Mouse (Mus musculus): Measurements from ENCODE around the gene Scn8a. TPM values are rescaled to one million over a fixed set of nuclear protein-coding genes. Genes with fewer than 3 reads are reported as not detected.

Gene Scn8a
- polyA plus RNA-seq, 1 experiment from 2014 or later: 5.5 TPM

DNA sequence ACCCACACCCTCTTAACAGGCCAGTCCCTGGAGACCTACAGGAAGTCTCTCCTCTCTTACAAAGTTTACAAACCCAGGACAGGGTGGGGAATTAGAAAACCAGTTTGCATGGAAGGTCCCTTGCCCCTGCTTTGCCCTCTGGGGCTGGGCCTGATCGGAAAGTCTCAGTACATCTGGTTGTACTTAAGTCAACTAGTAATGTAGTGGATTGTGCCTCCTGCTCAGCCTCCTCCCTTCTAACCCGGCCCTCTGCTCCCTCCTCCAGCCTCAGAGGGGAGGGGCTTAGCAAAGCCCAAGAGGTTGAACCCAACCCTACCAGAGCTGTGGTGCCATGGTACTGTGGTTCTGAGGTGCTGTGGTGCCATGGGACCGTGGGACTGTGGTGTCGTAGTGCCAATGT is 212.6 kb downstream of the Scn8a start:
- no peak overlapping the region for H3K4me3 ChIP-seq (replicated peaks)
- H3K9me3 ChIP-seq (replicated peaks): no peaks in the 10 kb centered on the region
- H3K4me1 ChIP-seq: peaks cover 47% of the 10 kb centered on the region
- no peaks in the 10 kb centered on the region for H3K27me3 ChIP-seq
- no peak for ATAC-seq (ENCODE audit: insufficient number of reproducible peaks, low FRiP score, low TSS enrichment, low read depth)
- 37% methylated on average over 4 of the region's 4 CpGs for WGBS
- 0 out of 2 replicates have a peak overlapping the region, but pooled peaks have one; percentile 39 for H3K27ac ChIP-seq (replicated peaks)
- no peak overlapping the region for H3K9ac ChIP-seq
- H3K4me2 ChIP-seq (replicated peaks): no peak overlapping the region
- H3K36me3 ChIP-seq: no peaks in the 10 kb centered on the region

DNA sequence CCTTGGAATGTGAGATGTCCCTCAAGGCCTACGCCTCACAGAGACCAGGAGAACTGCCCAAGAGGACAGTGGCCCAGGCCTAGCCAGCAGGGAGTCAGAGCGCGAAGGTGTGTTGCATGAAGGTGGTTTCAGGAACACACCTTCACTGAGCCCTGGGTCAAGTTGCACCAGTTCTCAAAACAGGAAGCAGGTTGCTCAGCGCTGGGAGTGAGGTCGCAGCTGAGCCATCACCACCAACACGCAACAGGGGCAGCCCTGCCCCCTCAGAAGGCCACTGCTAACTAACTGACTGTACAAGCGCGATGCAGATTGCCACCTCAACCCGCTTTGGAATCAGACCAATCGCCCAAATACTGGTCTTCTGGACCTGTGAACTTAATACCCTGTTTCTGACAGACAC is 214.8 kb downstream of the Scn8a start:
- Histone ChIP-seq H3K36me3 (no peaks in the 10 kb centered on the region), H3K27ac (replicated peaks) (no peak overlapping the region), H3K27me3 (no peaks in the 10 kb centered on the region), H3K4me2 (replicated peaks) (no peak overlapping the region), H3K4me3 (replicated peaks) (no peak overlapping the region), H3K9me3 (replicated peaks) (no peaks in the 10 kb centered on the region), H3K9ac (no peak overlapping the region), H3K4me1 (peaks cover 29% of the 10 kb centered on the region)
- 69% methylated on average over 10 of the region's 10 CpGs for WGBS
- ATAC-seq (ENCODE audit: insufficient number of reproducible peaks, low FRiP score, low TSS enrichment, low read depth): no peak

DNA sequence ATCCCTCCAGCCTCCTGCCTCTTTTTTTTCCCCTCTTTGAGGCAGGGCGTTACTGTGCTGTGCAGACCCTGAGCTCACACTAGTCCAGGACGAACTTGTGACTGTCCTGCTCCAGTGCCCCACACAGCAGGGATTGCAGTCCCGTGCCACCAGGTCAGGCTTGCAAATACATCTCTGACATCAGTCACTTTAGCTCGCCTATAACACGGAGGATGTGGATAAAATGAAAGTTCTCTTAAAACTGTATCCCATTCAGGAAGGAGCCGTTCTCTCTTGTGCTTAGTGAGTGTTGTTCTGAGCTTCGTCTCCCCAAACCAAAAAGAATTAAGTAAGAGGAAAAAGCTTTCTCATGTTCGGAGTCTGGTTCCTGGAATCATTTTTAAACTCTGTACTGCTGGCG is 216.8 kb downstream of the Scn8a start:
- Histone ChIP-seq H3K4me3 (replicated peaks) (no peak overlapping the region), H3K27ac (replicated peaks) (peak overlapping the region; percentile 44), H3K36me3 (no peaks in the 10 kb centered on the region), H3K9me3 (replicated peaks) (no peaks in the 10 kb centered on the region), H3K9ac (no peak overlapping the region), H3K4me1 (peaks cover 11% of the 10 kb centered on the region), H3K4me2 (replicated peaks) (no peak overlapping the region), H3K27me3 (no peaks in the 10 kb centered on the region)
- 61% methylated on average over 9 of the region's 9 CpGs for WGBS
- ATAC-seq (ENCODE audit: insufficient number of reproducible peaks, low FRiP score, low TSS enrichment, low read depth): no peak

GRCm38 (mm10) chr15:101086956-101087355 is 217.3 kb downstream of the Scn8a start:
- H3K27ac ChIP-seq (replicated peaks): peak overlapping the region; percentile 44
- H3K36me3 ChIP-seq: no peaks in the 10 kb centered on the region
- H3K4me3 ChIP-seq (replicated peaks): no peak overlapping the region
- peaks cover 6% of the 10 kb centered on the region for H3K4me1 ChIP-seq
- 49% methylated on average over 3 of the region's 3 CpGs for whole genome bisulfite sequencing
- no peaks in the 10 kb centered on the region for H3K9me3 ChIP-seq (replicated peaks)
- ATAC-seq (ENCODE audit: insufficient number of reproducible peaks, low FRiP score, low TSS enrichment, low read depth): no peak
- no peaks in the 10 kb centered on the region for H3K27me3 ChIP-seq
- H3K4me2 ChIP-seq (replicated peaks): no peak overlapping the region
- no peak overlapping the region for H3K9ac ChIP-seq

DNA sequence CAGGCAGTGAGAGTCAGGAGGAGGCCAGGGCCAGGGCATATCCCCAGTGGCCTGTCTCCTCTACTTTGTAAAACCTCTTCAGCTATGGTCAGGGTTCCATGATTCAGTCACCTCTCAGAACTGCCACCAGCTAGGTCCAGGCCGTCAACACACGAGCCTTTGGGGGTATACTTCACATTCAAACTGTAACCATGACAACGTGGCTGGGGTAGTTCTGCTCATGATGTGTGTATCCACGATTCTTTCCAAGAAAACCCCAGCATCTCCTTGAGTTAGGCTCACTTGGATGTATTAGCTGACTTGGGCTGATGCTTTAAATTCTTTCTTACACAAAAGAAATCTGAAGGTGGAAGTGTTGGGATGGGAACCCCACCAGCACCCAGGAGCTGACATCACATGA is 218.6 kb downstream of the Scn8a start:
- Histone ChIP-seq H3K27ac (replicated peaks) (no peak overlapping the region), H3K9me3 (replicated peaks) (no peaks in the 10 kb centered on the region), H3K4me3 (replicated peaks) (no peak overlapping the region), H3K9ac (no peak overlapping the region), H3K27me3 (no peaks in the 10 kb centered on the region), H3K4me2 (replicated peaks) (no peak overlapping the region), H3K36me3 (no peaks in the 10 kb centered on the region), H3K4me1 (peaks cover 11% of the 10 kb centered on the region)
- WGBS: 73% methylated on average over 4 of the region's 4 CpGs
- ATAC-seq (ENCODE audit: insufficient number of reproducible peaks, low FRiP score, low TSS enrichment, low read depth): no peak

DNA sequence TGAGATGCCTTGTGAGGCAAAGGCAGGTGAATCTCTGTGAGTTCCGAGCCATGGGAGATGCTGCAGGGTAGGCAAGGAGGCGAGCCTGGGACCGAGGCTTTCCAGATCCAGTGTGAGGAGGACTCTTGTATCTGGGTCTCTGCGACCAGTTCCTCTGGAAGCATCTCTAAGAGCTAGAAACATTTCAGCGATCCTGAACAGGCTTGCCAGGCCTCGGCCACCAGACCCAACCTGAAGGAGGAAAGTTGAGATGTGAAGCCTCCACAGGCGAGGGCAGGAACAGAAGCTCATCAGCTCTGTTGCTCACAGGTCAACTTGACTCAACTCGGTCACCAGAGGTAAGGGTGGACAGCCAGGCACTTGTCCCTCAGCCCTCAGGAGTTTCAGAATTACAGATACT is 221.9 kb downstream of the Scn8a start:
- 92% methylated on average over 8 of the region's 8 CpGs for WGBS
- Histone ChIP-seq H3K9me3 (replicated peaks) (no peaks in the 10 kb centered on the region), H3K36me3 (no peaks in the 10 kb centered on the region), H3K4me3 (replicated peaks) (no peak overlapping the region), H3K9ac (no peak overlapping the region), H3K27me3 (no peaks in the 10 kb centered on the region), H3K4me1 (peaks cover 14% of the 10 kb centered on the region), H3K4me2 (replicated peaks) (no peak overlapping the region), H3K27ac (replicated peaks) (no peak overlapping the region)
- ATAC-seq (ENCODE audit: insufficient number of reproducible peaks, low FRiP score, low TSS enrichment, low read depth): no peak

GRCm38 (mm10) chr15:101092121-101092828 is 222.6 kb downstream of the Scn8a start:
- Histone ChIP-seq H3K4me2 (replicated peaks) (no peak overlapping the region), H3K36me3 (no peaks in the 10 kb centered on the region), H3K4me3 (replicated peaks) (no peak overlapping the region), H3K27ac (replicated peaks) (no peak overlapping the region), H3K9ac (no peak overlapping the region), H3K4me1 (peaks cover 14% of the 10 kb centered on the region), H3K27me3 (no peaks in the 10 kb centered on the region), H3K9me3 (replicated peaks) (no peaks in the 10 kb centered on the region)
- no peak for ATAC-seq (ENCODE audit: insufficient number of reproducible peaks, low FRiP score, low TSS enrichment, low read depth)
- WGBS: 38% methylated on average over 14 of the region's 14 CpGs

GRCm38 (mm10) chr15:101092829-101093648 is 223.4 kb downstream of the Scn8a start:
- Histone ChIP-seq H3K9ac (no peak overlapping the region), H3K4me3 (replicated peaks) (no peak overlapping the region), H3K27ac (replicated peaks) (no peak overlapping the region), H3K36me3 (no peaks in the 10 kb centered on the region), H3K4me1 (peaks cover 20% of the 10 kb centered on the region), H3K27me3 (no peaks in the 10 kb centered on the region), H3K9me3 (replicated peaks) (no peaks in the 10 kb centered on the region), H3K4me2 (replicated peaks) (peak overlapping the region; percentile 6; the same call in 1 of the 2 replicates)
- ATAC-seq (ENCODE audit: insufficient number of reproducible peaks, low FRiP score, low TSS enrichment, low read depth): no peak
- WGBS: 22% methylated on average over 25 of the region's 25 CpGs

DNA sequence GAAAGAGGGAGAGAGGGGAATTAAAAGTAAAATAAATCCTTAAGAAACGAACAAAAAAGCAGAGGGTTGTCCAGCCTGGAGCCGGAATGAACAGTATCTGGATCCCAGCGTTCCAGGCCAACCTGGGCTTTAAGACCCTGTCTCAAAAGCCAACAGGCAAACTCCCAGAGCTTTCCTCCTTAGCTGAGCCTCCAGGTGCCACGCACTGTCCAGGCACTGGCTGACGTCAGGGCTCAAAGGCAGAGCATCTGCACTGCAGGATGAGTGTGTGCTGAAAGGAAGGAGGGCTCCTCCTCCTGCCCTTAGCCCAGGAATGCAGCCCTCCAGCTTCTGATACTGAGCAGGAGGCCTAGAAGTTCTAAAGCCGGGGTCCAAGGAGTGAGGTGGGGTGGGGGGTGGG is 224.3 kb downstream of the Scn8a start:
- Histone ChIP-seq H3K4me1 (peaks cover 26% of the 10 kb centered on the region), H3K4me3 (replicated peaks) (no peak overlapping the region), H3K9me3 (replicated peaks) (no peaks in the 10 kb centered on the region), H3K36me3 (no peaks in the 10 kb centered on the region), H3K27me3 (no peaks in the 10 kb centered on the region), H3K9ac (no peak overlapping the region), H3K27ac (replicated peaks) (no peak overlapping the region), H3K4me2 (replicated peaks) (no peak overlapping the region)
- WGBS: 37% methylated on average over 6 of the region's 6 CpGs
- 0 out of 2 replicates have a peak, but pooled peaks have one; percentile 18 for ATAC-seq (ENCODE audit: insufficient number of reproducible peaks, low FRiP score, low TSS enrichment, low read depth)

GRCm38 (mm10) chr15:101094979-101095378 is 225.3 kb downstream of the Scn8a start:
- H3K4me3 ChIP-seq (replicated peaks): no peak overlapping the region
- H3K27ac ChIP-seq (replicated peaks): no peak overlapping the region
- no peaks in the 10 kb centered on the region for H3K36me3 ChIP-seq
- ATAC-seq (ENCODE audit: insufficient number of reproducible peaks, low FRiP score, low TSS enrichment, low read depth): no peak
- no peak overlapping the region for H3K9ac ChIP-seq
- H3K4me1 ChIP-seq: peaks cover 26% of the 10 kb centered on the region
- H3K9me3 ChIP-seq (replicated peaks): no peaks in the 10 kb centered on the region
- WGBS: 34% methylated on average over 9 of the region's 9 CpGs
- H3K4me2 ChIP-seq (replicated peaks): no peak overlapping the region
- no peaks in the 10 kb centered on the region for H3K27me3 ChIP-seq

GRCm38 (mm10) chr15:101095392-101095791 is 225.7 kb downstream of the Scn8a start:
- Histone ChIP-seq H3K4me1 (peaks cover 26% of the 10 kb centered on the region), H3K9ac (no peak overlapping the region), H3K36me3 (no peaks in the 10 kb centered on the region), H3K4me3 (replicated peaks) (no peak overlapping the region), H3K27me3 (no peaks in the 10 kb centered on the region), H3K9me3 (replicated peaks) (no peaks in the 10 kb centered on the region), H3K27ac (replicated peaks) (no peak overlapping the region), H3K4me2 (replicated peaks) (no peak overlapping the region)
- 44% methylated on average over 3 of the region's 3 CpGs for WGBS
- no peak for ATAC-seq (ENCODE audit: insufficient number of reproducible peaks, low FRiP score, low TSS enrichment, low read depth)

All from embryonic facial prominence, embryonic 15.5 days (tissue).